Mouse (Mus musculus): ENCODE data around the gene Zfp715. TPM values are rescaled to one million over a fixed set of nuclear protein-coding genes. Genes with fewer than 3 reads are reported as not detected.
"Not testable (repeated sequence)": the region's sequence is repeated elsewhere in the genome, so short reads cannot be mapped to it uniquely, and the experiment has no call there.

The Zfp715 gene
- total RNA-seq, 2 experiments from 2014 or later, result 21.0 to 22.8 TPM

- DNase-seq (ENCODE audit: low spot score in 2 of 2), result no peak
Measured at GRCm38 (mm10) chr7:43305235-43305634, 7.9 kb downstream of the Zfp715 start.

DNA sequence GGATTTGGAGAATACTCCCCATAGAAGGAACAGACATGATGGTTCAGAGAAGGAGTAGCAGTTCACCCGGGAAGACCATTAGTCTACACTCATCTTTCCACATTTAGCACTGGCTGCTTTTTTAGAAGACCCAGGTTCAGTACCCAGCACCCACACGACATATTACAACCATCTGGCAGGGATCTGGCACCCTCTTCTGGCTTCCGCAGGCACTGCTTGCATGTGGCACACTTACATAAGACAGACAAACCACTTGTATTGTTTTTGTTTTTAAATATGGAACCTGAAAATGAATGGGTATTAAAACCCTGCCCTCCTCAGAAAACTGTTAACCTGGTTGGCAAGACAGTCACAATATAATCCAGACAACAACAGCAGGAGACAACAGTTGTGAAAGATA is 21.6 kb downstream of the Zfp715 start:
- no peak for DNase-seq (ENCODE audit: low spot score in 2 of 2)

GRCm38 (mm10) chr7:43282859-43283595 is 30.1 kb downstream of the Zfp715 start:
- peak; percentile 80 to 91 for DNase-seq (ENCODE audit: low spot score in 2 of 2)

DNA sequence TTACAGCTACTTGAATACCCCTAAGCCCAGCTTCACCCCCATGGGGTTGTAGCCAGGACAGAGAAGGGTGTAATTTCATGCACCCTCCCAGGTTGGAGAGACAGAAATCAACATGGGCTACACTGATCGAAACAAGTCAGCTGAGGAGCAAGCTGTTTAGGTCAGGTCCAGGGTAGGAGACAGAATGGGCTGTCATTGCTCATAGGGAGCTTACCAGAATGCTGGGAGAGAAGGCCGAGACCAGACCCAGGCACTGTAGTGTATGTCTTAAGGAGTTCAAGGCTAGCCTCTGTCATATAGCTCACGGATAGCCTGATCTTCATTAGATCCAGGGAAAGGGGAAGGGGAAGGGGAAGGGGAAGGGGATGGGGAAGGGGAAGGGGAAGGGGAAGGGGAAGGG is 30.6 kb downstream of the Zfp715 start:
- DNase-seq (ENCODE audit: low spot score in 2 of 2), result no peak

- no peak for DNase-seq (ENCODE audit: low spot score in 2 of 2)
Measured at GRCm38 (mm10) chr7:43277401-43277800, 35.7 kb downstream of the Zfp715 start.

- DNase-seq (ENCODE audit: low spot score in 2 of 2), result not testable (repeated sequence)
Measured at GRCm38 (mm10) chr7:43276178-43276577, 36.9 kb downstream of the Zfp715 start.

DNA sequence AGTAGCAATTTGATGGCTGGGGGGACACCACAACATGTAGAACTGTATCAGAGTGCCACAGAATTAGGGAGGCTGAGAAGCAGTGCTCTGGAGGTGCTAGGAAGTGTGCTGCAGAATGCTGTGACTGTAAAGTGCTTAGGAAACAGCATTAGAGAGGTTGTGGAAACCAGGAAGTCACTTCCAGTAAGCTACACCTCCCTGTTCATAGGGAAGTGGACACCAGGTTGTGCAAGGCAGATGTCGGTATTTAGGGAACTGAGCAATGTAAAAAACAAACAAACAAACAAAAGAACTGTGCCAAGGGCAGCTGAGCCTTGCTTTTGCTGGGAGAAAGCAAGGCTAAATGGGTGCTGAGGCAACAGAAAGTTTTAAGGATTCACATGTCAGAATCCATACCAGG is 39.6 kb downstream of the Zfp715 start:
- no peak for DNase-seq (ENCODE audit: low spot score in 2 of 2)

- not testable (repeated sequence) for DNase-seq (ENCODE audit: low spot score in 2 of 2)
Measured at GRCm38 (mm10) chr7:43267359-43267758, 45.7 kb downstream of the Zfp715 start.

DNA sequence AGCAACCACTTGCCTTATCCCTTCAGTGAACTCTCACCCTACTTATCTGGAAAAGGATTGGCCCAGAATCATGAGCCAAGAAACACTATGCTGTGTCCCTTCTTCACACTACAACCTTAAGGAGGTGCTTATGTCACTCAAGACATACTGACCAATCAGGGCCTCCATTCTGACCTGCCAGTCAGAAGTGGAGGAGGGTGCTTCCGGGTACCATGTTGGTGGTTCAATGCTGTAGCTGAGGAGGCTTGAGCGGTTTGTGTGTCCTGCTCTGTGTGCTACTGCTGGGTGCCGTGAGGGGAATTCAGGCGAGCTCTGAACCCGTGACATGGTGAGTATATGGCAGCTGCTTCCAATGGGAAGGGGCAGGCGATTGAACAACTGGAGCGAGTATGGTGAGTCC is 59.6 kb downstream of the Zfp715 start:
- no peak for DNase-seq (ENCODE audit: low spot score in 2 of 2)

DNA sequence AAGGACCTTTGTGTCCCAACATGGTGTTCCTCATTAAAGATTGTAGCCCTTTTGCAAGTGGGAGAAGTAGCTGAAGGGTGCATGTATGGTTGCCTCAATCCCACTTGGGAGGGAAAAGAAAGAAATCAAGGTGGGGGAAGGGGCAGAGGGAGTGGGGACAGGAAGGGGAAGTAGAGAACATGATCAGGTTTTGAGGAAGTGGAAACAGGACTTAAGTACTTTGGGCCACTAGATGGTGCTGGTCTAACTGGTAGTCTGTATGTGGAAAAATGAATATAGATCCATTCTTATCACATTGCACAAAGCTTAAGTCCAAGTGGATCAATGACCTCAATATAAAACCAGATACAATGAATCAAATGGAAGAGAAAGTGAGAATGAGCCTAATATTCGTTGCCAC is 62.4 kb downstream of the Zfp715 start:
- not testable (repeated sequence) for DNase-seq (ENCODE audit: low spot score in 2 of 2)

Other genes with a start within 250 kb of the Zfp715 start
- not detected for gene Zfp936, start 199.1 kb downstream of the Zfp715 start, total RNA-seq (2021)
- gene Siglecf, start 38.0 kb upstream of the Zfp715 start, total RNA-seq (2021), result under 1 TPM; 0.49 to 0.66 TPM
- under 1 TPM in 1 of 2 experiments, not detected in 1; 0.23 TPM for gene Siglecg, start 94.9 kb upstream of the Zfp715 start, total RNA-seq (2021)
- gene Lim2, start 114.4 kb upstream of the Zfp715 start, total RNA-seq (2021), result not detected
- gene Nkg7, start 123.8 kb upstream of the Zfp715 start, total RNA-seq (2021), result not detected
- not detected for gene Cldnd2, start 127.5 kb upstream of the Zfp715 start, total RNA-seq (2021)
- gene Etfb, start 130.8 kb upstream of the Zfp715 start, total RNA-seq (2021), result 10 to 100 TPM; 59.0 to 64.5 TPM
- gene Gm45233, start 130.8 kb upstream of the Zfp715 start, total RNA-seq (2021), result under 1 TPM in 1 of 2 experiments, not detected in 1; 0.81 TPM
- 1 to 10 TPM; 1.2 to 2.5 TPM for gene Vsig10l, start 149.9 kb upstream of the Zfp715 start, total RNA-seq (2021)
- 10 to 100 TPM; 20.6 to 24.9 TPM for gene Iglon5, start 176.8 kb upstream of the Zfp715 start, total RNA-seq (2021)
- not detected for gene 4931406B18Rik, start 192.6 kb upstream of the Zfp715 start, total RNA-seq (2021)
- gene Cd33, start 231.1 kb upstream of the Zfp715 start, total RNA-seq (2021), result 1 to 10 TPM; 3.9 to 4.8 TPM
- 1 to 10 TPM; 5.2 to 6.0 TPM for gene Zfp658, start 249.0 kb upstream of the Zfp715 start, total RNA-seq (2021)

All from left cerebral cortex, adult 18-20 months (tissue).